26 mouse cellular contexts compared by ENCODE assay signal in the genomic region with DNA sequence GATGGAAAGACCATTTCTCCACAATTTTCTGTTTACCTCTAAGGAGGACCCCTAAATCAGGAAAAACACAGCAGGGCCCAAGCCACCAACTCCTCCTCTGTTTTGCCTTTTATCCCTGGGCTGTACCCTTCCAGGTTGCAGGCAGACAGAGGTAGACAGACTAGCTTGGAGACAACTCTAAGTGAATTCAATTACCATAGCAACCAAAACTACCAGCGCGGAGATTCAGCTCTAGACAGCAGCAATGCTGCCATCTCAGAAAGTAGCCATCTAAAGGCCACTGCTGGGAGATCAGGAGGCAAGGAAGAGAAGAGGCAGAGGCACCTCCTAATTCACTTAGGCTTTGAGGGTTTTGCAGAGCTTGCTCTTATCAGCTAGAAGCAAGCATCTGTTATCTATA. TPM values are rescaled to one million over a fixed set of nuclear protein-coding genes. Genes with fewer than 3 reads are reported as not detected.
DNase-seq lines count a peak whose midpoint lies in the region; ATAC-seq lines count a peak whose summit lies in the region.
"Had no signal": no experiment of that assay in that cellular context is flagged by ENCODE, and none has a peak within 500 bp of the region (broad histone marks: within the 10 kb centered on the region; RNA-seq: fewer than 3 reads in every experiment).

No protein-coding gene starts in this region.

- no peaks in the 10 kb centered on the region for H3K36me3 ChIP-seq in forebrain, embryonic 15.5 days
- no peaks in the 10 kb centered on the region for H3K36me3 ChIP-seq in forebrain, embryonic 12.5 days (replicated peaks)
- no peaks in the 10 kb centered on the region for H3K36me3 ChIP-seq in hindbrain, embryonic 15.5 days
- no peaks in the 10 kb centered on the region for H3K36me3 ChIP-seq in hindbrain, embryonic 12.5 days
- no peaks in the 10 kb centered on the region for H3K36me3 ChIP-seq in neural tube, embryonic 15.5 days
- H3K36me3 ChIP-seq: heart, embryonic 13.5 days; limb, embryonic 15.5 days; liver, embryonic 15.5 days; neural tube, embryonic 13.5 days had no signal

- no peaks in the 10 kb centered on the region for H3K4me1 ChIP-seq in forebrain, embryonic 15.5 days
- 0 out of 2 replicates have a peak, but pooled peaks cover 3% of the 10 kb centered on the region for H3K4me1 ChIP-seq in forebrain, embryonic 12.5 days
- peaks cover 6% of the 10 kb centered on the region for H3K4me1 ChIP-seq in hindbrain, embryonic 15.5 days (replicated peaks)
- no peaks in the 10 kb centered on the region for H3K4me1 ChIP-seq in hindbrain, embryonic 12.5 days
- peaks cover 4% of the 10 kb centered on the region; the same call in 1 of the 2 replicates for H3K4me1 ChIP-seq in neural tube, embryonic 15.5 days
- H3K4me1 ChIP-seq: heart, embryonic 13.5 days; limb, embryonic 15.5 days; liver, embryonic 15.5 days; neural tube, embryonic 13.5 days had no signal

- peak; percentile 67; the same call in 1 of the 2 replicates for ATAC-seq in forebrain, embryonic 15.5 days (replicated peaks)
- ATAC-seq in forebrain, embryonic 12.5 days (ENCODE audit: low FRiP score), result no peak
- ATAC-seq in hindbrain, embryonic 15.5 days (ENCODE audit: low FRiP score, low read depth), result 0 out of 2 replicates have a peak, but pooled peaks have one; percentile 69
- no peak for ATAC-seq in hindbrain, embryonic 12.5 days (ENCODE audit: low FRiP score)
- ATAC-seq in neural tube, embryonic 15.5 days (ENCODE audit: low FRiP score), result peak; percentile 61; the same call in 1 of the 2 replicates
- ATAC-seq: activated CD4-positive, CD25-positive, alpha-beta regulatory T cell, adult 4 months; CD4-positive, CD25-positive, alpha-beta regulatory T cell, adult 4 months; lung, postnatal 0 days; Patski had no signal

- H3K9me3 ChIP-seq in forebrain, embryonic 15.5 days, result no peaks in the 10 kb centered on the region
- H3K9me3 ChIP-seq in forebrain, embryonic 12.5 days, result no peaks in the 10 kb centered on the region
- no peaks in the 10 kb centered on the region for H3K9me3 ChIP-seq in hindbrain, embryonic 15.5 days
- H3K9me3 ChIP-seq in hindbrain, embryonic 12.5 days (replicated peaks), result no peaks in the 10 kb centered on the region
- H3K9me3 ChIP-seq in neural tube, embryonic 15.5 days (replicated peaks), result no peaks in the 10 kb centered on the region
- H3K9me3 ChIP-seq: heart, embryonic 13.5 days; limb, embryonic 15.5 days; liver, embryonic 15.5 days; neural tube, embryonic 13.5 days had no signal

- no peak overlapping the region for H3K4me2 ChIP-seq in forebrain, embryonic 15.5 days (replicated peaks)
- H3K4me2 ChIP-seq in forebrain, embryonic 12.5 days, result no peak overlapping the region
- no peak overlapping the region for H3K4me2 ChIP-seq in hindbrain, embryonic 15.5 days
- no peak overlapping the region for H3K4me2 ChIP-seq in hindbrain, embryonic 12.5 days (replicated peaks)
- H3K4me2 ChIP-seq in neural tube, embryonic 15.5 days, result no peak overlapping the region
- H3K4me2 ChIP-seq: heart, embryonic 13.5 days; limb, embryonic 15.5 days; liver, embryonic 15.5 days; neural tube, embryonic 13.5 days had no signal

- no peak overlapping the region for H3K27ac ChIP-seq in forebrain, embryonic 15.5 days (replicated peaks)
- no peak overlapping the region for H3K27ac ChIP-seq in forebrain, embryonic 12.5 days
- H3K27ac ChIP-seq in hindbrain, embryonic 15.5 days (replicated peaks), result no peak overlapping the region
- no peak overlapping the region for H3K27ac ChIP-seq in hindbrain, embryonic 12.5 days
- H3K27ac ChIP-seq in neural tube, embryonic 15.5 days (replicated peaks), result no peak overlapping the region
- H3K27ac ChIP-seq: heart, embryonic 13.5 days; limb, embryonic 15.5 days; liver, embryonic 15.5 days; neural tube, embryonic 13.5 days had no signal

- no peak overlapping the region for H3K9ac ChIP-seq in forebrain, embryonic 15.5 days (replicated peaks)
- H3K9ac ChIP-seq in forebrain, embryonic 12.5 days, result no peak overlapping the region
- no peak overlapping the region for H3K9ac ChIP-seq in hindbrain, embryonic 15.5 days
- H3K9ac ChIP-seq in hindbrain, embryonic 12.5 days, result no peak overlapping the region
- H3K9ac ChIP-seq in neural tube, embryonic 15.5 days (replicated peaks), result no peak overlapping the region
- H3K9ac ChIP-seq: heart, embryonic 13.5 days; limb, embryonic 15.5 days; liver, embryonic 15.5 days; neural tube, embryonic 13.5 days had no signal

- 47% methylated on average over 2 of the region's 2 CpGs for WGBS in forebrain, embryonic 15.5 days
- 70% methylated on average over 2 of the region's 2 CpGs for WGBS in forebrain, embryonic 12.5 days
- WGBS in hindbrain, embryonic 15.5 days, result 5% methylated on average over 2 of the region's 2 CpGs
- WGBS in hindbrain, embryonic 12.5 days, result 50% methylated on average over 2 of the region's 2 CpGs
- WGBS in neural tube, embryonic 15.5 days, result 23% methylated on average over 2 of the region's 2 CpGs

- H3K27me3 ChIP-seq in forebrain, embryonic 15.5 days, result no peaks in the 10 kb centered on the region
- H3K27me3 ChIP-seq in forebrain, embryonic 12.5 days, result no peaks in the 10 kb centered on the region
- no peaks in the 10 kb centered on the region for H3K27me3 ChIP-seq in hindbrain, embryonic 15.5 days
- H3K27me3 ChIP-seq in hindbrain, embryonic 12.5 days, result no peaks in the 10 kb centered on the region
- no peaks in the 10 kb centered on the region for H3K27me3 ChIP-seq in neural tube, embryonic 15.5 days (replicated peaks)
- H3K27me3 ChIP-seq: limb, embryonic 15.5 days; liver, embryonic 15.5 days; neural tube, embryonic 13.5 days had no signal

- DNase-seq in neural tube, embryonic 10.5 days (ENCODE audit: extremely low spot score, low spot score), result no peak
- DNase-seq in cerebellum, postnatal 14 days, result no peak
- DNase-seq: adrenal gland, postnatal 10 days; cerebellum, adult 11 months; cerebellum, postnatal 10 days; embryo, embryonic 11 days; gastrocnemius, postnatal 10 days; heart, adult 11 months; kidney, adult 9 months; kidney, postnatal 25 days; layer of hippocampus, adult 9-11 months; spleen, adult 18-20 months; thymus, postnatal 25 days had no signal

- H3K4me3 ChIP-seq in forebrain, embryonic 15.5 days, result no peak overlapping the region
- H3K4me3 ChIP-seq in forebrain, embryonic 12.5 days (replicated peaks), result no peak overlapping the region
- no peak overlapping the region for H3K4me3 ChIP-seq in hindbrain, embryonic 15.5 days
- H3K4me3 ChIP-seq in hindbrain, embryonic 12.5 days, result no peak overlapping the region
- H3K4me3 ChIP-seq in neural tube, embryonic 15.5 days (replicated peaks), result no peak overlapping the region
- H3K4me3 ChIP-seq: heart, embryonic 13.5 days; limb, embryonic 15.5 days; liver, embryonic 15.5 days; neural tube, embryonic 13.5 days had no signal

RNA-seq across cellular contexts. Expression of gene Kcnd3, which starts 15.7 kb away (rescaled TPM):
- 8.2 and 8.4 TPM in 2 replicates for polyA plus RNA-seq in forebrain, embryonic 15.5 days (2015; fragmentation: Nextera tagmentation; extraction: Ambion mirVana)
- polyA plus RNA-seq in forebrain, embryonic 12.5 days (2016; fragmentation: Nextera tagmentation; extraction: Ambion mirVana), result 3.5 and 3.7 TPM in 2 replicates
- 10.0 and 10.4 TPM in 2 replicates for polyA plus RNA-seq in hindbrain, embryonic 15.5 days (2015; fragmentation: Nextera tagmentation; extraction: Ambion mirVana)
- polyA plus RNA-seq in hindbrain, embryonic 12.5 days (2016; fragmentation: Nextera tagmentation; extraction: Ambion mirVana), result 5.3 and 5.9 TPM in 2 replicates
- polyA plus RNA-seq in neural tube, embryonic 15.5 days (2015; fragmentation: Nextera tagmentation; extraction: Ambion mirVana), result 8.1 and 8.2 TPM in 2 replicates
- polyA plus RNA-seq: activated CD4-positive, CD25-positive, alpha-beta regulatory T cell, adult 4 months had no signal

Comparison
In these comparisons a context has a peak if more than half of its experiments do, and no peak if none do; other contexts are left out.
1. ATAC-seq: peak in forebrain, embryonic 15.5 days (single experiment), hindbrain, embryonic 15.5 days (single experiment) and neural tube, embryonic 15.5 days (single experiment); none in forebrain, embryonic 12.5 days (single experiment) and hindbrain, embryonic 12.5 days (single experiment).